Mouse (Mus musculus) liver, adult 2 months (tissue): ENCODE measurements around the gene Prkce. TPM values are rescaled to one million over a fixed set of nuclear protein-coding genes. Genes with fewer than 3 reads are reported as not detected.

Experiments used
- DNase-seq: peaks from one replicate; pipeline ENCODE4 v3.0.0-alpha.2; 2011; ENCODE audit warnings: low read depth, low spot score; ENCODE audit errors: extremely low read depth
- H3K27ac ChIP-seq: fragments of 200-500 bp; replicated peaks from 2 replicates; pipeline ENCODE4 v1.5.1; 2012; ENCODE audit warnings: low read depth, mild to moderate bottlenecking, control low read depth, inconsistent platforms, low read length; ENCODE audit not compliant: insufficient read depth
- H3K27me3 ChIP-seq: fragments of 200-500 bp; 2 replicates; pipeline ENCODE4 v1.6.1; 2012; ENCODE audit warnings: mild to moderate bottlenecking, moderate library complexity, low read length, inconsistent platforms; ENCODE audit not compliant: control insufficient read depth, insufficient read depth
- H3K36me3 ChIP-seq: fragments of 200-500 bp; 2 replicates; pipeline ENCODE4 v1.6.1; 2012; ENCODE audit warnings: low read length, inconsistent platforms; ENCODE audit not compliant: control insufficient read depth, insufficient read depth
- H3K4me1 ChIP-seq: fragments of 200-500 bp; 2 replicates; pipeline ENCODE4 v1.6.1; 2011; ENCODE audit warnings: low read length; ENCODE audit not compliant: control insufficient read depth, insufficient read depth
- H3K4me3 ChIP-seq: fragments of 200-500 bp; 2 replicates; pipeline ENCODE4 v1.5.1; 2011; ENCODE audit warnings: low read depth, mild to moderate bottlenecking, control low read depth, low read length, moderate library complexity; ENCODE audit not compliant: insufficient read depth
- H3K79me2 ChIP-seq: fragments of 200-500 bp; 2 replicates; pipeline ENCODE4 v1.6.1; 2012; ENCODE audit warnings: inconsistent platforms, mild to moderate bottlenecking, low read length, moderate library complexity; ENCODE audit not compliant: control insufficient read depth, insufficient read depth
- H3K9ac ChIP-seq: fragments of 200-500 bp; 2 replicates; pipeline ENCODE4 v1.6.1; 2012; ENCODE audit warnings: low read depth, mild to moderate bottlenecking, control low read depth, inconsistent platforms, low read length
- CTCF ChIP-seq: fragments of 200-500 bp; IDR thresholded peaks from 2 replicates; pipeline ENCODE4 v1.5.1; 2011; ENCODE audit warnings: low read depth, low read length, control low read depth
- POLR2A ChIP-seq: fragments of 200-500 bp; IDR thresholded peaks from 2 replicates; pipeline ENCODE4 v1.6.1; 2011; ENCODE audit warnings: low read length, control low read depth; ENCODE audit not compliant: insufficient read depth; ENCODE audit errors: extremely low read depth
- WGBS: fragments of 180-500 bp; shearing (Covaris S2); methylation state at CpG from one replicate; pipeline ENCODE4 v1.1.7; 2018; 5-methylcytosine and 5-hydroxymethylcytosine counted together
- polyA plus RNA-seq: library from polyadenylated mRNA; depleted of rRNA; stranded (reverse); fragments of >200 nt; gene quantifications from 2 replicates; pipeline ENCODE4 v1.2.3, GENCODE M21; 2012
- total RNA-seq: library from RNA; depleted of rRNA; stranded (reverse); fragments of >200 nt; gene quantifications from 2 replicates; pipeline ENCODE4 v1.2.3, GENCODE M21; 2014

Gene Prkce
- total and polyA plus RNA-seq, 2 experiments: 2.0 to 6.4 TPM

DNA sequence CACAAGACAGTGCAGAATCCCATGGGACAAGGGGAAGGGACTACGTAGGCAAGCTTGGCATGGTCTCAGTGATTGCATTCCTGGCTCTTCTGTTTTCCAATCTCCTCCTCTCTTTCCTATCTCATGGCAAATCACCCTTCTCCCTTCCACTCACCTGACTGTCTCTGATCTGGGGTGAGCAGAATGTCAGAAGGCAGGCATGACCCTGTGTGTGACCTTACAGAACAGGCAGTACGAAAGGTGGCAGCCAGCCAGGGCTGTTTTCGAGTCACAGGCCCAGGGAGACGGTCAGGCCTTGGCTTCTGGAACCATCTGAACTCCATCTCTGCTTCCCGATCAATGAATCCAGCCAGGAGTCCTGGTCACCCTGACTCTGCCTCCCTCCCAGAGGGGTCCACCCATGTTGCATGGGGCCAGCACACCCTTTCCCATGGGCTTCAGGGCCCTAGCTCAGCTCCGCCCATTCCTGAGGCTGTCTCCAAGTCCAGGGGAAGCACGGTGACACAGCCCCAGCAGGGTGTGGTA, 119.2 kb downstream of the Prkce start:
- Histone ChIP-seq H3K36me3 (no peaks in the 10 kb centered on the region), H3K27ac (peak overlapping the region; percentile 55), H3K4me1 (peaks cover 11% of the 10 kb centered on the region), H3K27me3 (no peaks in the 10 kb centered on the region), H3K9ac (peak overlapping the region; percentile 19; the same call in 1 of the 2 replicates), H3K79me2 (0 out of 2 replicates have a peak, but pooled peaks cover 2% of the 10 kb centered on the region), H3K4me3 (no peak overlapping the region)
- no peak for TF ChIP-seq POLR2A
- peak; percentile 99 for DNase-seq
- WGBS: 15% methylated on average over 7 of the region's 7 CpGs

DNA sequence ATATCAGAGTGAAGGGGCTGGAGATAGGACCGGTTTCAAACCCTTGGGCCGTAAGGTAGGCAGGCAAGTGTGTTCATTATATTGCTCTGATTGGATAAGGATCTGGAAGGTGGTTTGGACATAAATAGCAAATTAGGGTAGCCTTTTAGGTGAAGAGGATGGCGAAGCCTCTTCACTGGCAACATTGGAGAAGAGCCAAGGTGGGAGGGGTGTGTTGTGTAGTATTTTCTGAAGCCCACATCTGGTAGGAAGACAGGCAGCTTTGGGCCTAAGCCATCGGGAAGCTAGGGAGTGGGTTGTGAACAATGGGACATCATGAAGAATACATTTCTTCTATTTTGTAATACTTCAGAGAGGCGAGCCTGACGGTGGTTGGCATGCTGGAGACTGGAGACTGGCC, 125.1 kb downstream of the Prkce start:
- TF ChIP-seq CTCF: no peak
- TF ChIP-seq POLR2A: no peak
- 70% methylated on average over 6 of the region's 6 CpGs for WGBS
- no peak for DNase-seq

DNA sequence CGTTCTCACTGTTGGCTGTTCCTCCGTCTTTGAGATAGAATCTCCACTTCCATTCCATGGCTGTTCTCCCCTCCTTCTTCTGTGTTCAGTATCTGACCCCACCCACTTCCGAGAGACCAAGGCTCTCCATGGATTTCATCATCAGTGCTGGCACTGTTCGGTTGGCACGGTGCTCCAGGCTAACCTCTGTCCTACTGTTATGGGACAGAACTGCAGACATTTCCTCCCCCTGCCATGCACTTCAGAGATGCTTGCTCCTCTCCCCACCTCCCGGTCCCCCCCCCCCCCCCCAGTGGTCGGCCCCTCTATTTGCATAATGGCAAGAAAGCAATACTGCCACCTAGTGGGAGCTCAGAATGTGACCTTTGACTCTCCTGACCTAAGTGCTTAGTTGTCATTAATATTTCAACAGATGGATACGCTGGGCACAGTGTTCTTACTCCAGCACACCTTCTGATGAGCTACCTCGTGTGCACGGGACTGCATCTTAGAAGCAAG, 125.7 kb downstream of the Prkce start:
- no peak overlapping the region for H3K9ac ChIP-seq
- WGBS: 8% methylated on average over 10 of the region's 10 CpGs
- peak; percentile 94 for DNase-seq
- peaks cover 4% of the 10 kb centered on the region; the same call in 1 of the 2 replicates for H3K79me2 ChIP-seq
- no peak overlapping the region for H3K4me3 ChIP-seq
- peak overlapping the region; percentile 12; the same call in 1 of the 2 replicates for H3K27ac ChIP-seq
- TF ChIP-seq CTCF (peak; percentile 35; the same call in 1 of the 2 replicates), POLR2A (no peak)
- H3K36me3 ChIP-seq: no peaks in the 10 kb centered on the region
- no peaks in the 10 kb centered on the region for H3K27me3 ChIP-seq
- peaks cover 14% of the 10 kb centered on the region; the same call in 1 of the 2 replicates for H3K4me1 ChIP-seq

More for the DNA sequence above, 125.1 kb downstream of the Prkce start:
- Histone ChIP-seq H3K4me3 (no peak overlapping the region), H3K9ac (no peak overlapping the region), H3K27ac (peak overlapping the region; percentile 3; the same call in 1 of the 2 replicates), H3K79me2 (peaks cover 4% of the 10 kb centered on the region; the same call in 1 of the 2 replicates), H3K36me3 (no peaks in the 10 kb centered on the region), H3K27me3 (no peaks in the 10 kb centered on the region), H3K4me1 (peaks cover 14% of the 10 kb centered on the region; the same call in 1 of the 2 replicates)

DNA sequence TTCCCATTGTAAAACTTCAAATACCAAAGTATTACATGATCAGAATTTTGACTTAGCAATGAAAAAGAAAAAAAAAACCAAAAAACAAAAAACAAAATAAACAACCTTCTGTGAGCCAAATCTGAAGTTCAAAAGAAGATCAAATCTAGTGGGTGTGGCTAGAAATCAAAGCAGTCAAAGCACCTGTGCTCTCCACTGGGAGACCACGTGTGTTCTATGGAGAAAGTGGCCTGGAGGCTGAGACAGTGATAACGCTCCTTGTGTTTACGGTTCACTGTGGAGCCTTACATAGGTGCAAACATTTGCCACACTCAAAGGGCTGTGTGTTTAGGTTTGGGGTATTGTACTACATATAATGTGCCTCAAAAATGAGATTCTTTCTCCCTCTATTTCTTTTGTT, 132.0 kb downstream of the Prkce start:
- H3K27me3 ChIP-seq: no peaks in the 10 kb centered on the region
- H3K4me1 ChIP-seq: peaks cover 7% of the 10 kb centered on the region; the same call in 1 of the 2 replicates
- peaks cover 3% of the 10 kb centered on the region; the same call in 1 of the 2 replicates for H3K79me2 ChIP-seq
- no peaks in the 10 kb centered on the region for H3K36me3 ChIP-seq
- no peak overlapping the region for H3K4me3 ChIP-seq
- 83% methylated on average over 3 of the region's 3 CpGs for WGBS
- DNase-seq: no peak
- TF ChIP-seq POLR2A (no peak), CTCF (no peak)
- no peak overlapping the region for H3K27ac ChIP-seq
- H3K9ac ChIP-seq: no peak overlapping the region

DNA sequence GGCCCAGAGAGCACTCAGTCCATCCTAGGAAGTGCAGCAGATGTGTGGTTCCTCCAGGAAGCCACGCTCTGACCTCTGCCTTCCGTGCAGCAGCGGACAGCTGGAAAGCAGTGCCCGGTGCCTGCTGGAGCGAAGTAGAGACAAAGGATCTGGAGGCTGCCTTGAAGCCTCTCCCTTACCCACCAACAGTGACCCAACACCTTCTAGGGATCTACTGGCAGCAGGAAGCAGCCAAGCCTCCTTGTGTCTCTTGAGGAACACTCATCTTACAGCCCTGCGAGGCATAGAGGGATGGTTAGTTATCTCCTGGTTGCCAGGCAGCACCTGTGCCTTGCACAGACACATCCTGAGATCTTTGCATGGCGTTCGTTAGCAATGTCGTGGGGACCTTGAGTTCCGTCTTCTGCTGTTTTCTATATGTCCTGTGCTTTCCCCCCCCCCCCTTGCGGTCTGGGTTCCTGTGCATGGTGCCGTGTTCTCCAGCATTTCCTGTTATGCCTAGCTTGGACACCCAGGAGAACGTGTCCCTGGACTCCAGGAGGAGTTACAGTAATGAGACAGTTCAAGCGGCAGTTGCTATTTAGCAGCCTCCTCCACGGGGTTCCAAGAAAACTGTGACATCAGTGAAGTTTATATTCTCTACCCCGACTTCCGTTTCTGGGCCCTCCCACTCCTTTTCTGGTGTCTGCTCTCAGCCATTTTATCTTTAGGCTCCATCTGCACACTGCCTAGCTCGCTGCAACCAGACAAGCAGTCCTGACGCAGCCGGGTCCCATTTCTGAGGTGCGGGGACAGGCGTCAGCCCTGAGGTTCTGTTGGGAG, 133.4 kb downstream of the Prkce start:
- Histone ChIP-seq H3K4me3 (peak overlapping the region; percentile 12), H3K79me2 (peaks cover 1% of the 10 kb centered on the region; the same call in 1 of the 2 replicates), H3K27ac (peak overlapping the region; percentile 66), H3K4me1 (peaks cover 7% of the 10 kb centered on the region; the same call in 1 of the 2 replicates), H3K27me3 (no peaks in the 10 kb centered on the region), H3K36me3 (no peaks in the 10 kb centered on the region), H3K9ac (peak overlapping the region; percentile 33)
- 73% methylated on average over 22 of the region's 22 CpGs for WGBS
- DNase-seq: no peak
- TF ChIP-seq POLR2A: no peak
- no peak for TF ChIP-seq CTCF

DNA sequence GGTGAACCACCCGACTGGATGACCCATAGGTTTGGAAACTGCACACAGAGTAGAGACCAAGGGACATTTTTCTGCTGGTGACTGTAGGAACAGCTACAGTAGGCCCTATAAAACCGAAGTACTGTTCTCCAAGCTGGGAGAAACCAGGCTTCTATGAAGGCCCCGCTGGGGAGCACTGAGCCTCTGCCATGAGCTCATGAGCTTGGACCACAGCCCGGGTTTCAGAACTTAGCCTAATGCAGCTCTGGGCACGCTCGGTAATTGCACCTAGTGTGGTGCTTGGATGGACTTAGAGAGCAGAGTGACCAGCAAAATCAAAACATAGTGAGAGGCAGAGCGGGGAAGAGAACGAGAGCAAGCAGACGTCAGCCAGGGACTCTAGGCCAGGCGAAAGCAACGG, 134.7 kb downstream of the Prkce start:
- DNase-seq: no peak
- Histone ChIP-seq H3K4me3 (no peak overlapping the region), H3K27ac (peak overlapping the region; percentile 10), H3K4me1 (peaks cover 6% of the 10 kb centered on the region; the same call in 1 of the 2 replicates), H3K79me2 (peaks cover 11% of the 10 kb centered on the region; the same call in 1 of the 2 replicates), H3K9ac (no peak overlapping the region), H3K27me3 (no peaks in the 10 kb centered on the region), H3K36me3 (no peaks in the 10 kb centered on the region)
- TF ChIP-seq POLR2A (no peak), CTCF (no peak)
- 76% methylated on average over 11 of the region's 11 CpGs for WGBS
